12 mouse cellular contexts compared by ENCODE assay signal in genomic region chr2:92373437-92373813, GRCm38 (mm10). TPM values are rescaled to one million over a fixed set of nuclear protein-coding genes. Genes with fewer than 3 reads are reported as not detected.
A peak's percentile ranks its signal among the peaks of the same experiment; 100 is the strongest.
DNase-seq lines count a peak whose midpoint lies in the region; ATAC-seq and TF ChIP-seq lines count a peak whose summit lies in the region.
"Had no signal": no experiment of that assay in that cellular context is flagged by ENCODE, and none has a peak within 500 bp of the region (broad histone marks: within the 10 kb centered on the region; RNA-seq: fewer than 3 reads in every experiment).

No protein-coding gene starts in this region.

- no peak for TF ChIP-seq CTCF in kidney, postnatal 0 days (IDR thresholded peaks at IDR 0.05; ENCODE audit: low read depth)

- peak overlapping the region; percentile 66; the same call in 1 of the 2 replicates for H3K4me3 ChIP-seq in forebrain, embryonic 10.5 days
- H3K4me3 ChIP-seq in forebrain, embryonic 14.5 days (ENCODE audit: low read depth, low read length): no peak overlapping the region
- no peak overlapping the region for H3K4me3 ChIP-seq in kidney, postnatal 0 days (replicated peaks; ENCODE audit: low read depth, low read length)
- peak overlapping the region; percentile 2; the same call in 1 of the 2 replicates for H3K4me3 ChIP-seq in brown adipose tissue, adult 24 weeks (ENCODE audit: insufficient read depth, low read depth, low read length)
- H3K4me3 ChIP-seq in midbrain, embryonic 13.5 days (replicated peaks): no peak overlapping the region

- 69% methylated on average over 11 of the region's 11 CpGs for WGBS in forebrain, embryonic 10.5 days
- 57% methylated on average over 11 of the region's 11 CpGs for WGBS in forebrain, embryonic 14.5 days
- 77% methylated on average over 11 of the region's 11 CpGs for WGBS in kidney, postnatal 0 days
- WGBS in midbrain, embryonic 13.5 days: 64% methylated on average over 11 of the region's 11 CpGs

- no peak for DNase-seq in forebrain, embryonic 10.5 days (ENCODE audit: extremely low spot score, low spot score)
- DNase-seq in forebrain, embryonic 14.5 days (ENCODE audit: low spot score): no peak
- DNase-seq in kidney, postnatal 0 days (ENCODE audit: low spot score): no peak
- DNase-seq in kidney, postnatal 36 days: no peak
- no peak for DNase-seq in urinary bladder, postnatal 14 days (ENCODE audit: low spot score)
- DNase-seq: layer of hippocampus, postnatal 36 days; right cerebral cortex, postnatal 25 days had no signal

- ATAC-seq in forebrain, embryonic 14.5 days: no peak
- ATAC-seq in kidney, postnatal 0 days (replicated peaks; ENCODE audit: low FRiP score, low read depth): no peak
- no peak for ATAC-seq in midbrain, embryonic 13.5 days
- no peak for ATAC-seq in erythroid progenitor cell, adult 5-6 weeks (replicated peaks; ENCODE audit: low FRiP score, poor library complexity, severe bottlenecking)

- peaks cover 46% of the 10 kb centered on the region for H3K27me3 ChIP-seq in forebrain, embryonic 10.5 days (ENCODE audit: poor library complexity, severe bottlenecking)
- H3K27me3 ChIP-seq in forebrain, embryonic 14.5 days (replicated peaks; ENCODE audit: control insufficient read depth, insufficient read depth, low read length): 0 out of 2 replicates have a peak, but pooled peaks cover 15% of the 10 kb centered on the region
- H3K27me3 ChIP-seq in kidney, postnatal 0 days (ENCODE audit: insufficient read depth, low read length): no peaks in the 10 kb centered on the region
- peaks cover 34% of the 10 kb centered on the region for H3K27me3 ChIP-seq in midbrain, embryonic 13.5 days

- H3K36me3 ChIP-seq in forebrain, embryonic 10.5 days (replicated peaks): peaks cover 17% of the 10 kb centered on the region
- peaks cover 10% of the 10 kb centered on the region for H3K36me3 ChIP-seq in forebrain, embryonic 14.5 days (ENCODE audit: control insufficient read depth, insufficient read depth, low read length)
- peaks cover 9% of the 10 kb centered on the region for H3K36me3 ChIP-seq in kidney, postnatal 0 days (ENCODE audit: insufficient read depth, low read length)
- peaks cover 13% of the 10 kb centered on the region for H3K36me3 ChIP-seq in midbrain, embryonic 13.5 days

- H3K27ac ChIP-seq in forebrain, embryonic 10.5 days: peak overlapping the region; percentile 90
- H3K27ac ChIP-seq in forebrain, embryonic 14.5 days (ENCODE audit: low read depth, low read length): no peak overlapping the region
- H3K27ac ChIP-seq in kidney, postnatal 0 days: peak overlapping the region; percentile 97
- peak overlapping the region; percentile 22 for H3K27ac ChIP-seq in brown adipose tissue, adult 24 weeks (replicated peaks; ENCODE audit: low read depth, low read length)
- H3K27ac ChIP-seq in midbrain, embryonic 13.5 days: 0 out of 2 replicates have a peak overlapping the region, but pooled peaks have one; percentile 35
- H3K27ac ChIP-seq: liver, embryonic 15.5 days had no signal

- H3K4me1 ChIP-seq in forebrain, embryonic 10.5 days: peaks cover 78% of the 10 kb centered on the region
- H3K4me1 ChIP-seq in forebrain, embryonic 14.5 days (ENCODE audit: control insufficient read depth, insufficient read depth, low read length): peaks cover 46% of the 10 kb centered on the region
- H3K4me1 ChIP-seq in kidney, postnatal 0 days (replicated peaks; ENCODE audit: insufficient read depth, low read length): peaks cover 25% of the 10 kb centered on the region
- H3K4me1 ChIP-seq in brown adipose tissue, adult 24 weeks (ENCODE audit: control insufficient read depth, insufficient read depth, insufficient read length, low read length): peaks cover 13% of the 10 kb centered on the region
- H3K4me1 ChIP-seq in midbrain, embryonic 13.5 days (replicated peaks): peaks cover 61% of the 10 kb centered on the region

- H3K9ac ChIP-seq in forebrain, embryonic 14.5 days (ENCODE audit: low read length): no peak overlapping the region
- H3K9ac ChIP-seq in kidney, postnatal 0 days (ENCODE audit: low read depth, low read length): no peak overlapping the region
- no peak overlapping the region for H3K9ac ChIP-seq in midbrain, embryonic 13.5 days (replicated peaks)
- H3K9ac ChIP-seq: liver, embryonic 15.5 days had no signal

- no peak overlapping the region for H3K4me2 ChIP-seq in forebrain, embryonic 14.5 days (ENCODE audit: low read length)
- no peak overlapping the region for H3K4me2 ChIP-seq in kidney, postnatal 0 days (ENCODE audit: low read length)
- peak overlapping the region; percentile 97; the same call in 1 of the 2 replicates for H3K4me2 ChIP-seq in midbrain, embryonic 13.5 days (replicated peaks)

- no peaks in the 10 kb centered on the region for H3K9me3 ChIP-seq in forebrain, embryonic 10.5 days
- H3K9me3 ChIP-seq in forebrain, embryonic 14.5 days (replicated peaks; ENCODE audit: control insufficient read depth, low read length): no peaks in the 10 kb centered on the region
- H3K9me3 ChIP-seq in kidney, postnatal 0 days (replicated peaks; ENCODE audit: low read length): no peaks in the 10 kb centered on the region
- no peaks in the 10 kb centered on the region for H3K9me3 ChIP-seq in midbrain, embryonic 13.5 days
- H3K9me3 ChIP-seq: liver, embryonic 15.5 days had no signal

RNA-seq across cellular contexts. Expression of gene Pex16, which starts 1.1 kb away (rescaled TPM):
- polyA plus RNA-seq in forebrain, embryonic 10.5 days (2016; fragmentation: Nextera tagmentation; extraction: Ambion mirVana): 23.8 and 24.6 TPM in 2 replicates
- polyA plus RNA-seq in forebrain, embryonic 14.5 days (2014; fragmentation: Nextera tagmentation; extraction: Ambion mirVana): 37.1 and 37.9 TPM in 2 replicates
- polyA plus RNA-seq in kidney, postnatal 0 days (2015; fragmentation: Nextera tagmentation; extraction: Ambion mirVana): 34.3 and 36.8 TPM in 2 replicates
- 78.2 and 89.5 TPM in 2 replicates for polyA plus RNA-seq in brown adipose tissue, adult 24 weeks (2012; ENCODE audit: insufficient read depth, insufficient read length, missing spikeins)
- 32.8 and 36.0 TPM in 2 replicates for polyA plus RNA-seq in midbrain, embryonic 13.5 days (2015; fragmentation: Nextera tagmentation; extraction: Ambion mirVana)
- total RNA-seq in erythroid progenitor cell, adult 5-6 weeks (2015; ENCODE audit: low replicate concordance): 13.3 TPM in 1 of 2 replicates, not detected in the other
- total RNA-seq in erythroid progenitor cell, adult 5-6 weeks (2017; ENCODE audit: low replicate concordance): 3.3 and 4.2 TPM in 2 replicates

RNA-seq across cellular contexts. Expression of gene Large2, which starts 1.2 kb away (rescaled TPM):
- polyA plus RNA-seq in forebrain, embryonic 10.5 days (2016; fragmentation: Nextera tagmentation; extraction: Ambion mirVana): 31.9 and 33.5 TPM in 2 replicates
- 0.99 and 1.5 TPM in 2 replicates for polyA plus RNA-seq in forebrain, embryonic 14.5 days (2014; fragmentation: Nextera tagmentation; extraction: Ambion mirVana)
- 30.6 and 34.3 TPM in 2 replicates for polyA plus RNA-seq in kidney, postnatal 0 days (2015; fragmentation: Nextera tagmentation; extraction: Ambion mirVana)
- polyA plus RNA-seq in brown adipose tissue, adult 24 weeks (2012; ENCODE audit: insufficient read depth, insufficient read length, missing spikeins): 1.9 TPM in 1 of 2 replicates, not detected in the other
- polyA plus RNA-seq in midbrain, embryonic 13.5 days (2015; fragmentation: Nextera tagmentation; extraction: Ambion mirVana): 1.5 and 2.5 TPM in 2 replicates
- total RNA-seq in erythroid progenitor cell, adult 5-6 weeks (2015; ENCODE audit: low replicate concordance): not detected in 2 replicates
- not detected in 2 replicates for total RNA-seq in erythroid progenitor cell, adult 5-6 weeks (2017; ENCODE audit: low replicate concordance)

RNA-seq across cellular contexts. Expression of gene 1700029I15Rik, which starts 8.9 kb away (rescaled TPM):
- 3.9 and 4.4 TPM in 2 replicates for polyA plus RNA-seq in forebrain, embryonic 10.5 days (2016; fragmentation: Nextera tagmentation; extraction: Ambion mirVana)
- polyA plus RNA-seq in forebrain, embryonic 14.5 days (2014; fragmentation: Nextera tagmentation; extraction: Ambion mirVana): 3.2 and 3.7 TPM in 2 replicates
- polyA plus RNA-seq in kidney, postnatal 0 days (2015; fragmentation: Nextera tagmentation; extraction: Ambion mirVana): 1.8 and 2.5 TPM in 2 replicates
- 3.3 and 4.1 TPM in 2 replicates for polyA plus RNA-seq in brown adipose tissue, adult 24 weeks (2012; ENCODE audit: insufficient read depth, insufficient read length, missing spikeins)
- 8.0 and 8.9 TPM in 2 replicates for polyA plus RNA-seq in midbrain, embryonic 13.5 days (2015; fragmentation: Nextera tagmentation; extraction: Ambion mirVana)
- total RNA-seq in erythroid progenitor cell, adult 5-6 weeks (2015; ENCODE audit: low replicate concordance): 1.3 TPM in 1 of 2 replicates, not detected in the other
- total RNA-seq in erythroid progenitor cell, adult 5-6 weeks (2017; ENCODE audit: low replicate concordance): not detected in 2 replicates

RNA-seq across cellular contexts. Expression of gene Mapk8ip1, which starts 27.6 kb away (rescaled TPM):
- polyA plus RNA-seq in forebrain, embryonic 10.5 days (2016; fragmentation: Nextera tagmentation; extraction: Ambion mirVana): 47.0 and 48.1 TPM in 2 replicates
- 49.3 and 54.5 TPM in 2 replicates for polyA plus RNA-seq in forebrain, embryonic 14.5 days (2014; fragmentation: Nextera tagmentation; extraction: Ambion mirVana)
- polyA plus RNA-seq in kidney, postnatal 0 days (2015; fragmentation: Nextera tagmentation; extraction: Ambion mirVana): 25.9 and 28.2 TPM in 2 replicates
- 9.4 and 9.6 TPM in 2 replicates for polyA plus RNA-seq in brown adipose tissue, adult 24 weeks (2012; ENCODE audit: insufficient read depth, insufficient read length, missing spikeins)
- 86.9 and 111 TPM in 2 replicates for polyA plus RNA-seq in midbrain, embryonic 13.5 days (2015; fragmentation: Nextera tagmentation; extraction: Ambion mirVana)
- total RNA-seq in erythroid progenitor cell, adult 5-6 weeks (2015; ENCODE audit: low replicate concordance): not detected in 2 replicates
- 0.13 TPM in 1 of 2 replicates, not detected in the other for total RNA-seq in erythroid progenitor cell, adult 5-6 weeks (2017; ENCODE audit: low replicate concordance)
- total RNA-seq: granulocyte monocyte progenitor cell, adult 5-6 weeks had no signal

Comparison
In these comparisons a context has a peak if more than half of its experiments do, and no peak if none do; other contexts are left out.
1. H3K4me3 ChIP-seq: peak in forebrain, embryonic 10.5 days (single experiment) and brown adipose tissue, adult 24 weeks (single experiment); none in forebrain, embryonic 14.5 days (single experiment), kidney, postnatal 0 days (single experiment) and midbrain, embryonic 13.5 days (single experiment).